Mouse (Mus musculus) heart, embryonic 14.5 days (tissue): Measurements from ENCODE around the gene Rora. TPM values are rescaled to one million over a fixed set of nuclear protein-coding genes. Genes with fewer than 3 reads are reported as not detected.

Experiments
- ATAC-seq: fragments of 200-750 bp; cut with Nextera tagmentation; 2 replicates; pipeline ENCODE4 v1.8.0; 2017; ENCODE audit warnings: low read depth, moderate TSS enrichment; ENCODE audit not compliant: insufficient number of reproducible peaks, insufficient read depth, low FRiP score
- H3K27ac ChIP-seq, 2 experiments: fragments of 200-500 bp in 1 of 2; fragments of 300-500 bp in 1 of 2; sonication (generic) in 1 of 2; replicated peaks in 1 of 2; 2 replicates each; pipeline ENCODE4 v1.5.1; 2012 to 2014; ENCODE audit warnings: low read depth in 2 of 2, low read length in 2 of 2, control low read depth in 1 of 2, mild to moderate bottlenecking in 1 of 2, mixed read lengths in 1 of 2; ENCODE audit not compliant: control insufficient read depth in 1 of 2, insufficient read depth in 1 of 2
- H3K27me3 ChIP-seq: fragments of 300-500 bp; sonication (generic); 2 replicates; pipeline ENCODE4 v1.6.1; 2014; ENCODE audit warnings: mild to moderate bottlenecking, low read length, control low read depth; ENCODE audit not compliant: control insufficient read depth, insufficient read depth
- H3K36me3 ChIP-seq: fragments of 300-500 bp; sonication (generic); 2 replicates; pipeline ENCODE4 v1.6.1; 2014; ENCODE audit warnings: mild to moderate bottlenecking, control low read depth, low read length, mixed read lengths; ENCODE audit not compliant: control insufficient read depth, insufficient read depth
- H3K4me1 ChIP-seq, 2 experiments: fragments of 200-500 bp in 1 of 2; fragments of 300-500 bp in 1 of 2; sonication (generic) in 1 of 2; 2 replicates each; pipeline ENCODE4 v1.6.1; 2012 to 2014; ENCODE audit warnings: low read length in 2 of 2, control low read depth in 1 of 2, mixed read lengths in 1 of 2; ENCODE audit not compliant: control insufficient read depth in 2 of 2, insufficient read depth in 2 of 2
- H3K4me2 ChIP-seq: fragments of 300-500 bp; sonication (generic); 2 replicates; pipeline ENCODE4 v1.6.1; 2014; ENCODE audit warnings: mild to moderate bottlenecking, low read length
- H3K4me3 ChIP-seq, 2 experiments: fragments of 200-500 bp in 1 of 2; fragments of 300-500 bp in 1 of 2; sonication (generic) in 1 of 2; 2 replicates each; pipeline ENCODE4 v1.5.1; 2012 to 2014; ENCODE audit warnings: low read length in 2 of 2, mild to moderate bottlenecking in 2 of 2, control low read depth in 1 of 2, low read depth in 1 of 2, moderate library complexity in 1 of 2; ENCODE audit not compliant: control insufficient read depth in 1 of 2, insufficient read depth in 1 of 2
- H3K9ac ChIP-seq: fragments of 300-500 bp; sonication (generic); 2 replicates; pipeline ENCODE4 v1.6.1; 2014; ENCODE audit warnings: mild to moderate bottlenecking, low read length
- H3K9me3 ChIP-seq: fragments of 300-500 bp; sonication (generic); 2 replicates; pipeline ENCODE4 v1.6.1; 2016; ENCODE audit warnings: low read length, control low read depth; ENCODE audit not compliant: control insufficient read depth
- WGBS: fragments of 180-500 bp; shearing (Covaris S2); extraction: QIAGEN DNeasy Blood & Tissue Kit; methylation state at CpG from one replicate; pipeline ENCODE4 v1.1.7; 2014; 5-methylcytosine and 5-hydroxymethylcytosine counted together
- polyA plus RNA-seq: library from polyadenylated mRNA; unstranded; fragments of >200 nt; fragmentation: Nextera tagmentation; extraction: Ambion mirVana; gene quantifications from 2 replicates; pipeline ENCODE4 v1.2.1, GENCODE M21; 2014

The Rora gene
- polyA plus RNA-seq, 1 experiment from 2014 or later, result 6.9 TPM

DNA sequence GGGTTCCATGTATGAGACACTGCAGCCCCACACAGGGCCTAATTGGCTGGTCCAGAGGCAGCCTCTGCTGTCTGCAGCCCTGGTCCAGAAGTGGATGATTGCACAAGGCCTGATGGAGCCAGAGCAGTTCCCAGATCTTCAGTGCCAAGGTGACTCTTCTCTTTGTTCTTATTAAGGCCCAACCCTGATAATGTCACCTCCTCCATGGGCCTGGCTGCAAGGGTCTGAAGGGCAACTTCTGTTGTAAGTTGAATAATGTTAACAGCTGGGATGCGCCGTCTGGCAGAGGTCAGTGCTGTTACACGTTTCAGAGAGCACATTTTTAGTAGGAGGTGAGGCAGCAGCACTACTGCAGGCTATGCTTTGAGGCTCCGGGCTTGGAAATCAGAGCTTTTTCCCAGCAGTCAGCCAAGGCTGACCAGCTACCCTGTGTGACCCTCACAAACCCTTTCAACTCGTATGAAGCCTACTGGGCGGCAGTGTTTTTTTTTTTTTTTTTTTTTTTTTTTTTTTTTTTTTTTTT, 252.8 kb downstream of the Rora start:
- H3K27ac ChIP-seq, result no peak overlapping the region
- ATAC-seq, result no peak
- no peak overlapping the region for H3K4me2 ChIP-seq
- peaks cover 7 to 8% of the 10 kb centered on the region in 2 experiments; a peak in 3 of 4 replicates for H3K4me1 ChIP-seq
- H3K9me3 ChIP-seq, result no peaks in the 10 kb centered on the region
- 57% methylated on average over 6 of the region's 6 CpGs for WGBS
- H3K4me3 ChIP-seq, result no peak overlapping the region
- H3K9ac ChIP-seq, result no peak overlapping the region
- H3K27me3 ChIP-seq, result no peaks in the 10 kb centered on the region
- H3K36me3 ChIP-seq, result no peaks in the 10 kb centered on the region

DNA sequence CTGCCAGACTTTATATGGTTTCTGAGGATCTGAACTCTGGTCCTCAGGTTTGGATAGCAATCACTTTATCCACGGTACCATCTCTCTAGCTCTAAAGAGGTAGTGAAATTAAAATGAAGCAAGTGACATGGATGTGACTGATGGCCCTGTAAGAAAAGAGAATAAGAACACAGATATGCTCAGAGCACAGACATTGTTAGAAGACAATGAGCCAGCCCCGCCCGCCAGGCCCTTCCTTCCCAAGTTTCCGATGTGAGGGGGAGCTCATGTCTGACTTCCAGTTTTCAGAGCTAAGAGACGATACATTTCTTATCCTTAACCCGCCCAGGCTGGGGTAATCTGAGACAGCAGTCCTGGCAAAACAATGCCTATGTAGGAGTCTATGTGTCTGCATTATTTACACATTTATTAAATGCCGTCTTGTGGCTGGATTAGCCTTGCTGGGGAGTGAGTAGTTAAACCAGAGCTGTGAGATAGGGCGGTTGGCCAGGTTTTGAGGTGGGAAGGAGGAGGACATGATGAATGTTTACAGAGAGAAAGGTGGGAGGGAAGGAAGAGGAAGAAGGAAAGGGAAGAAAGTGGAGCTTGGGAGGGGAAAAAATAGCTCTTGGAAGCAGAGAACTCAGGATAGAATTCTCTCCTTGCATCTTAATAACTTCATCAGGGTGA, 259.0 kb downstream of the Rora start:
- Histone ChIP-seq H3K9me3 (no peaks in the 10 kb centered on the region), H3K36me3 (no peaks in the 10 kb centered on the region), H3K4me2 (no peak overlapping the region), H3K27ac (no peak overlapping the region), H3K4me1 (peaks cover 3 to 7% of the 10 kb centered on the region in 2 experiments; a peak in 2 of 4 replicates), H3K9ac (no peak overlapping the region), H3K4me3 (no peak overlapping the region), H3K27me3 (no peaks in the 10 kb centered on the region)
- no peak for ATAC-seq
- WGBS, result 50% methylated on average over 8 of the region's 8 CpGs

DNA sequence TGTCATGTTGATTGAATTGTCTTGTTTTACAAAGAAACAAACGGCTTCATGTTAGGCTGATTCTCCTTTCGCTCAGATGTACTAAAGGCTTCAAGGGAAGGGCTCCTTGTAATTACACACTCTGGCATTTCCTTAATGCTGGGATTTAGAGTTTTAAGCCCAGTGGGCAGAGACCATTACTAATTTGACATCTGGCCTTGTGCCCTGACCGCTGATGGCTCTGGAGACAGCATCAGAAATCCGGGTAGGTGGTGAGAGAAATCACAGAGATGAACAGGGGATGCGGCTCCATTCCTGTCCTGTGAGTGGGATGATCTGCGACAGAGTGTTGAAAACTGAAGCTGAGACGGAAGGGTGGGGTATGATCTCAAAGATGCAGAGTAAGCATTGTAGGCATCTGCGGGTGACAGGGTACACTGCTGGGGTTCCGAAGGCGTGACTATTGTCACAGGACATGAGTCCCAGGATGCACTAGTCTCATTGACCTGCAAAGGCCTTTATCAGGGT, 259.7 kb downstream of the Rora start:
- no peak overlapping the region for H3K9ac ChIP-seq
- ATAC-seq, result no peak
- no peak overlapping the region for H3K4me3 ChIP-seq
- H3K4me2 ChIP-seq, result no peak overlapping the region
- H3K27me3 ChIP-seq, result no peaks in the 10 kb centered on the region
- H3K36me3 ChIP-seq, result no peaks in the 10 kb centered on the region
- 83% methylated on average over 10 of the region's 10 CpGs for WGBS
- H3K4me1 ChIP-seq, result peaks cover under 1 to 5% of the 10 kb centered on the region in 2 experiments; a peak in 2 of 4 replicates
- no peak overlapping the region for H3K27ac ChIP-seq
- H3K9me3 ChIP-seq, result 0 out of 2 replicates have a peak, but pooled peaks cover 3% of the 10 kb centered on the region

DNA sequence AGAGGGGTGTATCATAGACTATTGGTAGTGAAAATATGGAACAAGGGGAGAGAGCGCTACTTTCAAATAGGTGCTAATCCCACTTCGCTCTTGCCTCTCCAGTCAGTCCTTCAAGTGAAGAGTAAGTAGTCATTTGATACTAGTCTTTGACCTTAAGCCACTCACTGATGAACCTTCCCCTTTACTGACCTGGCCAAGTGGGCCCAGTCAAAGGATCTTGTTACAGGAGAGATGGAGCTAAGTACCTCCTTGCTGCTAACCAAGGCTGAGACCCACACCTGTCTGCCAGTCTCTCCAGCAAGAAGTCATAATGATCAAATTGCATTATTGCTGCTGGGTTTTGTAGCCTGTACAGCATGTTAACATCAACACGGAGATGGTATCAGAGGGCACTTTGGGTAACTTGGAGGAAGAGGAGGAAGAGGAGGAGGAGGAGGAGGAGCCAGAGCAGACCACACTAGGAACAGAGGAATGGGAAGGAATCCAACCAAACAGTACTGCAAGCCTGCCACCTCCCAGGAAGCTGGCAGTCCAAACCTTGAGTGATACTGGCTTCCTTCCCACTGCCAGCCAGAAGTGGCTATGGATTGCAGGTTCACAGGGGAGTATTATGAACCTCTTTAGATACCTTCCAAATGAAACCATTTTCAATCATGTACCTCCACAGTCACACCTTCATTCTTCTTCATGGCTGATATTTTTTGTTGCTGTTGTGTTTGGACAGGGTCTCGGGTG, 261.1 kb downstream of the Rora start:
- H3K27me3 ChIP-seq, result no peaks in the 10 kb centered on the region
- 88% methylated on average over 4 of the region's 4 CpGs for WGBS
- no peak overlapping the region for H3K27ac ChIP-seq
- H3K36me3 ChIP-seq, result no peaks in the 10 kb centered on the region
- H3K4me1 ChIP-seq, result no peaks in the 10 kb centered on the region
- H3K9me3 ChIP-seq, result 0 out of 2 replicates have a peak, but pooled peaks cover 3% of the 10 kb centered on the region
- H3K4me2 ChIP-seq, result no peak overlapping the region
- H3K4me3 ChIP-seq, result no peak overlapping the region
- no peak for ATAC-seq
- no peak overlapping the region for H3K9ac ChIP-seq

DNA sequence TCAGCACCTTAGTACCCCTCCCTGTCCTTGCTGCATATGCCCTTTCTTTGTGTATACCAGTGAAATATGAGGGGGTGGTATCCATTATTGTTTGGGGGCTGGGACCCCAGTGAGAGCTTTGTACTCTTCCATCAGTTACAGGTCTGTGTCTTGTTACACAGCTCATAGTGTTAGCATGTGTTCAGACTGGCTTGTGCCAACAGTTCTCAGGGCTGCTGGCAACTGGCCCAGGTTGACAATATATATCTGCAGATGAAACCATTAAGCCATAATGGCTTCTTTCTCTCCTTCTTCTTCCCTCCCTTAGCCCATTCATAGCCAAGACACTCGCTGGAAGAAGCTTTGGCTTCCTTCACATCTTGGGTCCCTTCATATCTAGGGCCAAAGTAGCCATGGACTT, 263.2 kb downstream of the Rora start:
- 0 out of 2 replicates have a peak, but pooled peaks cover 3% of the 10 kb centered on the region for H3K9me3 ChIP-seq
- no peaks in the 10 kb centered on the region for H3K4me1 ChIP-seq
- WGBS, result 65% methylated on average over 1 of the region's 1 CpGs
- H3K36me3 ChIP-seq, result no peaks in the 10 kb centered on the region
- H3K27ac ChIP-seq, result no peak overlapping the region
- no peak overlapping the region for H3K9ac ChIP-seq
- H3K4me2 ChIP-seq, result no peak overlapping the region
- no peaks in the 10 kb centered on the region for H3K27me3 ChIP-seq
- H3K4me3 ChIP-seq, result no peak overlapping the region
- ATAC-seq, result no peak

DNA sequence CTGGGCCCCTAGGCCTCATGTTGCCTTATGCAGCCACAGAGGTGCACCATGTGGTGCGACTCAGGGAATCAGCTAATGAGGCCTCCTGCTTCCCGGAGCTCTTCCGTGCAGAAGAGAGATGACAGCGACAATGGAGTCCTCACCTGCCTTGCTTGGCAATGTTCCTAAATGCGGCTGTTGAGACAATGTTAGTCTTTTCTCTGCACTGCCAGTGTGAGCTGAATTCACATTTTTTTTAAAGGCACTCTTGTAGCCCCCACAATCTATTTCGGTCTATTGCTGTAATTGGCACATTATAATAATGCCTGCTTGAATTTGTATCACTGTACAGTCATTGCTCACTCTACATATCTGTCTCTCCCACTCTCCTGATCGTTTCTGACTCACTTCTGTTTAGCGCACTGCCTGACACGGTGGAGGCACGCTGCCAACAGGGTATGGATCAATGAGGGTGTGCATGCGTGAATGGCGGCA, 269.6 kb downstream of the Rora start:
- H3K4me3 ChIP-seq, result no peak overlapping the region
- no peaks in the 10 kb centered on the region for H3K36me3 ChIP-seq
- H3K4me1 ChIP-seq, result no peaks in the 10 kb centered on the region
- no peak overlapping the region for H3K27ac ChIP-seq
- H3K27me3 ChIP-seq, result no peaks in the 10 kb centered on the region
- no peak for ATAC-seq
- 85% methylated on average over 12 of the region's 12 CpGs for WGBS
- H3K9me3 ChIP-seq, result 0 out of 2 replicates have a peak, but pooled peaks cover under 1% of the 10 kb centered on the region
- no peak overlapping the region for H3K9ac ChIP-seq
- no peak overlapping the region for H3K4me2 ChIP-seq

DNA sequence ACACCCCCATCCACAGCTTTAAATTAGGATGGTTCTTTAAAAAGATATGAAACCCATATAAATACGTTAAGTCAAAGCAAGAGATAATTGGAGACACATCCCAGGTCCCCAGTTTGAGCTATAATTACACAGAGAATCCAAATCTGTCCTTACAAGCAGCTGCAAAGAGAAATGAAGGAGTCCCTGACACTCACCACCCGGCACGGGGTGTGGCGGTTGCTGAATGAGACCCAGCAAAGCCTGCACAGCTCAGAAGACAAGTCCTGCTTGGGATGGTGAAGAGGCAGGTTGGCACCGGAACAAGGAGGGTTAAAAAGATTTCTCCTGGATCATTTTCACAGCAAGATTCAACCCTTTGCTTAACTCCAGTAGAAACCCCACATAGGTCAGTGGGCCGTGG, 272.8 kb downstream of the Rora start:
- Histone ChIP-seq H3K9me3 (no peaks in the 10 kb centered on the region), H3K27me3 (no peaks in the 10 kb centered on the region), H3K27ac (no peak overlapping the region), H3K9ac (no peak overlapping the region), H3K4me3 (no peak overlapping the region), H3K36me3 (no peaks in the 10 kb centered on the region), H3K4me2 (no peak overlapping the region), H3K4me1 (no peaks in the 10 kb centered on the region)
- 89% methylated on average over 6 of the region's 6 CpGs for WGBS
- no peak for ATAC-seq
